Mouse (Mus musculus): ENCODE measurements at regions not wholly inside any gene's neighbourhood (a gene's known extent, or its start where the extent isn't known, plus 50 kb on each side); places are given as distances from the start of the nearest gene placed in this dataset.

- no peak for DNase-seq (ENCODE audit: low read depth, low spot score)
Observed at GRCm38 (mm10) chr19:14035371-14035770, 122.0 kb downstream of the Olfr1505 start.

- no peak for DNase-seq (ENCODE audit: low read depth, low spot score)
Observed at GRCm38 (mm10) chr19:14035785-14036184, 122.5 kb downstream of the Olfr1505 start.

GRCm38 (mm10) chr19:14036750-14037149 is 123.4 kb downstream of the Olfr1505 start:
- no peak for DNase-seq (ENCODE audit: low read depth, low spot score)

GRCm38 (mm10) chr19:14042753-14043152 is 129.4 kb downstream of the Olfr1505 start:
- DNase-seq (ENCODE audit: low read depth, low spot score) = no peak

- DNase-seq (ENCODE audit: low read depth, low spot score) = peak; percentile 3
Observed at GRCm38 (mm10) chr19:14045456-14045855, 132.1 kb downstream of the Olfr1505 start.

GRCm38 (mm10) chr19:14052052-14052451 is 138.7 kb downstream of the Olfr1505 start:
- DNase-seq (ENCODE audit: low read depth, low spot score) = no peak

GRCm38 (mm10) chr19:14080538-14080937 is 167.2 kb downstream of the Olfr1505 start:
- peak; percentile 41 for DNase-seq (ENCODE audit: low read depth, low spot score)

- no peak for DNase-seq (ENCODE audit: low read depth, low spot score)
Observed at GRCm38 (mm10) chr19:14084726-14085125, 171.4 kb downstream of the Olfr1505 start.

GRCm38 (mm10) chr19:14090106-14090505 is 176.8 kb downstream of the Olfr1505 start:
- no peak for DNase-seq (ENCODE audit: low read depth, low spot score)

GRCm38 (mm10) chr19:14094191-14094590 is 180.9 kb downstream of the Olfr1505 start:
- no peak for DNase-seq (ENCODE audit: low read depth, low spot score)

GRCm38 (mm10) chr19:14096187-14096586 is 182.9 kb downstream of the Olfr1505 start:
- DNase-seq (ENCODE audit: low read depth, low spot score) = no peak

- no peak for DNase-seq (ENCODE audit: low read depth, low spot score)
Observed at GRCm38 (mm10) chr19:14109091-14109490, 195.8 kb downstream of the Olfr1505 start.

- no peak for DNase-seq (ENCODE audit: low read depth, low spot score)
Observed at GRCm38 (mm10) chr19:14123348-14124113, 210.2 kb downstream of the Olfr1505 start.

GRCm38 (mm10) chr19:14124250-14124827 is 211.0 kb downstream of the Olfr1505 start:
- peak; percentile 1 for DNase-seq (ENCODE audit: low read depth, low spot score)

GRCm38 (mm10) chr19:14124986-14125385 is 211.7 kb downstream of the Olfr1505 start:
- peak; percentile 6 for DNase-seq (ENCODE audit: low read depth, low spot score)

- no peak for DNase-seq (ENCODE audit: low read depth, low spot score)
Observed at GRCm38 (mm10) chr19:14128397-14129209, 215.3 kb downstream of the Olfr1505 start.

- DNase-seq (ENCODE audit: low read depth, low spot score) = no peak
Observed at GRCm38 (mm10) chr19:14161217-14161616, 247.9 kb downstream of the Olfr1505 start.

GRCm38 (mm10) chr19:14162773-14163172 is 249.4 kb downstream of the Olfr1505 start:
- no peak for DNase-seq (ENCODE audit: low read depth, low spot score)

- DNase-seq (ENCODE audit: low read depth, low spot score) = no peak
Observed at GRCm38 (mm10) chr19:14165775-14166174, 252.4 kb downstream of the Olfr1505 start.

- DNase-seq (ENCODE audit: low read depth, low spot score) = no peak
Observed at GRCm38 (mm10) chr19:14180244-14180643, 266.9 kb downstream of the Olfr1505 start.

- no peak for DNase-seq (ENCODE audit: low read depth, low spot score)
Observed at GRCm38 (mm10) chr19:14180956-14181355, 267.6 kb downstream of the Olfr1505 start.

GRCm38 (mm10) chr19:14181661-14182415 is 268.5 kb downstream of the Olfr1505 start:
- DNase-seq (ENCODE audit: low read depth, low spot score) = no peak
